Mouse (Mus musculus): ENCODE measurements around the gene Lrrc3c.
"Not testable (repeated sequence)": the region's sequence is repeated elsewhere in the genome, so short reads cannot be mapped to it uniquely, and the experiment has no call there.

Lrrc3c gene

GRCm38 (mm10) chr11:98586087-98586891 is 11.8 kb upstream of the Lrrc3c start:
- no peak for DNase-seq (ENCODE audit: low spot score)

- DNase-seq (ENCODE audit: low spot score) = peak; percentile 99
Observed at GRCm38 (mm10) chr11:98586892-98587563, 11.1 kb upstream of the Lrrc3c start, which contains the start of gene Ormdl3. Ormdl3 (minus strand) TSS chr11:98587368.

GRCm38 (mm10) chr11:98587684-98588546 is 10.2 kb upstream of the Lrrc3c start:
- peak; percentile 87 for DNase-seq (ENCODE audit: low spot score)

GRCm38 (mm10) chr11:98588833-98589281 is 9.2 kb upstream of the Lrrc3c start:
- no peak for DNase-seq (ENCODE audit: low spot score)

- no peak for DNase-seq (ENCODE audit: low spot score)
Observed at GRCm38 (mm10) chr11:98589306-98589705, 8.8 kb upstream of the Lrrc3c start.

GRCm38 (mm10) chr11:98590548-98591445 is 7.3 kb upstream of the Lrrc3c start:
- DNase-seq (ENCODE audit: low spot score) = no peak

- no peak for DNase-seq (ENCODE audit: low spot score)
Observed at GRCm38 (mm10) chr11:98595021-98595420, 3.1 kb upstream of the Lrrc3c start.

GRCm38 (mm10) chr11:98595473-98595872 is 2.6 kb upstream of the Lrrc3c start:
- no peak for DNase-seq (ENCODE audit: low spot score)

- no peak for DNase-seq (ENCODE audit: low spot score)
Observed at GRCm38 (mm10) chr11:98595955-98596354, 2.1 kb upstream of the Lrrc3c start.

- peak; percentile 63 for DNase-seq (ENCODE audit: low spot score)
Observed at GRCm38 (mm10) chr11:98597363-98597762, 728 bp upstream of the Lrrc3c start.

- DNase-seq (ENCODE audit: low spot score) = no peak
Observed at GRCm38 (mm10) chr11:98598851-98599290, 780 bp downstream of the Lrrc3c start.

- peak; percentile 3 for DNase-seq (ENCODE audit: low spot score)
Observed at GRCm38 (mm10) chr11:98599291-98599690, 1.2 kb downstream of the Lrrc3c start.

GRCm38 (mm10) chr11:98602090-98602690 is 4.1 kb downstream of the Lrrc3c start:
- DNase-seq (ENCODE audit: low spot score) = peak; percentile 42

- DNase-seq (ENCODE audit: low spot score) = no peak
Observed at GRCm38 (mm10) chr11:98603953-98604352, 5.9 kb downstream of the Lrrc3c start.

- DNase-seq (ENCODE audit: low spot score) = not testable (repeated sequence)
Observed at GRCm38 (mm10) chr11:98604911-98605310, 6.8 kb downstream of the Lrrc3c start.

- no peak for DNase-seq (ENCODE audit: low spot score)
Observed at GRCm38 (mm10) chr11:98606763-98607162, 8.7 kb downstream of the Lrrc3c start.

- DNase-seq (ENCODE audit: low spot score) = no peak
Observed at GRCm38 (mm10) chr11:98620791-98621190, 22.7 kb downstream of the Lrrc3c start.

GRCm38 (mm10) chr11:98623981-98624380 is 25.9 kb downstream of the Lrrc3c start:
- not testable (repeated sequence) for DNase-seq (ENCODE audit: low spot score)

GRCm38 (mm10) chr11:98624381-98624780 is 26.3 kb downstream of the Lrrc3c start:
- not testable (repeated sequence) for DNase-seq (ENCODE audit: low spot score)

GRCm38 (mm10) chr11:98625611-98626410 is 27.7 kb downstream of the Lrrc3c start, which contains the start of the genes Gm12355 and Gsdma3:
Gm12355 (minus strand) TSS chr11:98625661.
Gsdma3 (plus strand) TSS chr11:98626360.
- DNase-seq (ENCODE audit: low spot score) = no peak
